Mouse (Mus musculus) effector memory CD4-positive, alpha-beta T cell, adult 5 months (primary cell): ENCODE measurements around the gene Smarca1. TPM values are rescaled to one million over a fixed set of nuclear protein-coding genes. Genes with fewer than 3 reads are reported as not detected.

ENCODE experiments used
- polyA plus RNA-seq: library from polyadenylated mRNA; unstranded; fragments of 100-300 nt; shearing (Covaris generic); gene quantifications from one replicate; pipeline ENCODE4 v1.2.1, GENCODE M21; 2017

The Smarca1 gene
- not detected for polyA plus RNA-seq

DNA sequence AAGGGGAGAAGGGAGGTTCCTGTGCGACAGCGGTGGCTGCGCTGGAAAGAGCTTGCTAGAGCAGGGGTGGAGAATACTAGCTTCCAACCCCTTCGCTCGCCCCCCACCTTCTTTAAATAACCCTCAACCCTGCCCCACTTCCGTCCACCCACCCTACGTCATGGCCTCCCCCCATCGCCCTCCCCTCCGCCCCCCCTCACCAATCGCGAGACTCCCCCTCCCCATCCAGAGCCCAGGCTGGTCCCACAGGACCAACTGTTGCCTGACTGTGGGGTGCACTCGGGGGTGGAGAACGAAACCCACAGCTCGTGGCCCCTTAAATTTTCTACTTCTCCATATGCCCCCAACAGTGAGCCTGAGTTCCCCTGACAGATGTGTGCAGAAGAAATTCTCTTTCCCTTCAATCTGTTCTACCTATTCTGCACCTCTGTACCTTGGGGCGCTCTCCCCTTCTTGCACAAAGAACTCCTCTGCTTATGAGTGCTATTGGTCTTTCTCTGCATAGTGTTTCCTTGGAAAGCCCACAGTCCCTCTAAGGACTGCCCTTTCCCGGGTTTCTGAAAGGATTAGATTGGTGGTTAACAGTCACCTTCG, at the start of gene Smarca1:
TSS of gene Smarca1 (minus strand) at position 544 of the 594 bp plus-strand sequence.

DNA sequence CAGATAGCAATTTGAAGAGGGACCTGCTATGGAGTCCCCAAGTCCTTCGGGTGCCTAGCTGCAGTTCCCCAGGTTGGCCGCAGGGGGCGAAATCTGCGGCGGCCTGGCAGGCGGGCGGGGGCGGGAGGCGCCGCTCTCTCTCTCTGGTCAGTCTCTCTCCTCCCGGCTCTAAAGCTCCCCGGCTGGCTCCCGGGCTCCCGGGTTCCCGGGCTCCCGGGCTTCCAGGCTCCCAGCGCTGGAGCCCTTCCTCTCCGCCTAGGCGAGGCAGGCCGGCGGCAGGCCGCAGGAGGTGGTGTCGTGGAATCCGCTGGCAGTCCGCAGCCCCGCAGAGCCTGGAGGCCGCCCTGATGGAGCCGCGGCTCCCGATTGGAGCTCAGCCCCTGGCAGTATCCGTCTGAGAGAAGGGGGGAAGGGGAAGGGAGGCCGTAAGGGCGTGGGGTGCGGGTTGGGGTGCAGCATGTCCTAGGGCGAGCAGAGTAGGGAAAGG, 19.6 kb upstream of the Smarca1 start, which contains the start of gene Ocrl:
TSS of gene Ocrl (plus strand) at position 82 of the 487 bp plus-strand sequence.

Other genes starting within 250 kb of the Smarca1 start
- 12.2 TPM for gene Ocrl, start 19.4 kb upstream of the Smarca1 start, polyA plus RNA-seq
- 0.24 TPM for gene Apln, start 141.9 kb upstream of the Smarca1 start, polyA plus RNA-seq
- not detected for gene Xpnpep2, start 215.8 kb upstream of the Smarca1 start, polyA plus RNA-seq